Mouse (Mus musculus): ENCODE measurements around the gene Cpsf6.

DNA sequence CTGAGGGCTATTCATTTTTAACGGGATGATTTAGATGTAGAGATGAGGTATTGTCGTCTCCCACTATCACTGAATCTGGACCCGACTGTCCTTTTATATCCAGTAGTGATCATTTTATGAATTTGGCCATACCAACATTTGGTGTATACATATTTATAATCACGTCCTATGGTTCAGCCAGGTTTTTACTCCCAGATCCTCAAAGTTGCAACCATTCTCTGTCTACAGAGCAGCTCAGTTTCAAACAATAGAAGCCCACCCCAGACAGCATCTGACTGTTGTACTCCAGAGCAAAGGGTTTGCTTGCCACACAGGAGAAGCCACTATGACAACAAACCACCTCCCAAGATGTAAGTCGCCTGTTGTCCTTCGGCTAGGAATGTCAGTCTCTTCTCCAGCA is 7.2 kb upstream of the Cpsf6 start:
- no peak for TF ChIP-seq CTCF (IDR thresholded peaks at IDR 0.05; ENCODE audit: low read depth)
- TF ChIP-seq EP300 (IDR thresholded peaks at IDR 0.05; ENCODE audit: low read depth), result no peak
